Mouse (Mus musculus) MEL (cell line): Measurements from ENCODE around the gene Rrp36. TPM values are rescaled to one million over a fixed set of nuclear protein-coding genes. Genes with fewer than 3 reads are reported as not detected.

ENCODE experiments used
- DNase-seq: peaks from one replicate; pipeline ENCODE4 v3.0.0; 2011; ENCODE audit warnings: low read depth, low spot score
- H3K27ac ChIP-seq: 2 replicates; pipeline ENCODE4 v1.5.1; 2012; ENCODE audit warnings: low read depth, mild to moderate bottlenecking, control low read depth, low read length, moderate library complexity; ENCODE audit not compliant: control insufficient read depth
- H3K27me3 ChIP-seq, 2 experiments: fragments of 150-350 bp in 1 of 2; sonication (generic) in 1 of 2; 2 replicates each; pipeline ENCODE4 v1.6.1; 2012; ENCODE audit warnings: low read length in 2 of 2, mild to moderate bottlenecking in 2 of 2, improper control_type of control experiment in 1 of 2, moderate library complexity in 1 of 2; ENCODE audit not compliant: insufficient read depth in 2 of 2, control insufficient read depth in 1 of 2
- H3K36me3 ChIP-seq, 2 experiments: 2 replicates each; pipeline ENCODE4 v1.6.1; 2012 to 2014; ENCODE audit warnings: low read length in 2 of 2, improper control_type of control experiment in 1 of 2, inconsistent platforms in 1 of 2, mild to moderate bottlenecking in 1 of 2; ENCODE audit not compliant: insufficient read depth in 2 of 2, control insufficient read depth in 1 of 2
- H3K4me1 ChIP-seq, 2 experiments: fragments of 150-350 bp in 1 of 2; sonication (generic) in 1 of 2; 2 replicates each; pipeline ENCODE4 v1.6.1; 2012; ENCODE audit warnings: low read length in 2 of 2, improper control_type of control experiment in 1 of 2, mild to moderate bottlenecking in 1 of 2; ENCODE audit not compliant: insufficient read depth in 2 of 2, control insufficient read depth in 1 of 2
- H3K4me3 ChIP-seq, 2 experiments: fragments of 150-350 bp in 1 of 2; sonication (generic) in 1 of 2; 2 replicates each; pipeline ENCODE4 v1.5.1; 2012; ENCODE audit warnings: low read depth in 2 of 2, low read length in 2 of 2, mild to moderate bottlenecking in 2 of 2, moderate library complexity in 2 of 2, control low read depth in 1 of 2, improper control_type of control experiment in 1 of 2; ENCODE audit not compliant: control insufficient read depth in 1 of 2, insufficient read depth in 1 of 2
- H3K79me2 ChIP-seq: 2 replicates; pipeline ENCODE4 v1.6.1; 2012; ENCODE audit warnings: mild to moderate bottlenecking, low read length, moderate library complexity; ENCODE audit not compliant: control insufficient read depth, poor library complexity, insufficient read depth
- H3K9ac ChIP-seq: 2 replicates; pipeline ENCODE4 v1.6.1; 2012; ENCODE audit warnings: low read depth, mild to moderate bottlenecking, control low read depth, low read length, moderate library complexity; ENCODE audit not compliant: control insufficient read depth, poor library complexity, severe bottlenecking
- H3K9me3 ChIP-seq: fragments of 150-350 bp; sonication (generic); replicated peaks from 2 replicates; pipeline ENCODE4 v1.6.1; 2012; ENCODE audit warnings: mild to moderate bottlenecking, low read length, improper control_type of control experiment, moderate library complexity; ENCODE audit not compliant: insufficient read depth
- CHD1 ChIP-seq: IDR thresholded peaks from 2 replicates; pipeline ENCODE4 v1.6.1; 2012; ENCODE audit warnings: low read depth, mild to moderate bottlenecking, inconsistent platforms, low read length, improper control_type of control experiment
- GABPA ChIP-seq: IDR thresholded peaks from 2 replicates; pipeline ENCODE4 v1.6.1; 2012; ENCODE audit warnings: low read depth, mild to moderate bottlenecking, inconsistent platforms, low read length, improper control_type of control experiment, moderate library complexity
- JUND ChIP-seq: IDR thresholded peaks from 2 replicates; pipeline ENCODE4 v1.6.1; 2011; ENCODE audit warnings: low read depth, mild to moderate bottlenecking, improper control_type of control experiment, low read length
- MAX ChIP-seq: IDR thresholded peaks from 2 replicates; pipeline ENCODE4 v1.6.1; 2011; ENCODE audit warnings: low read length, improper control_type of control experiment
- NRF1 ChIP-seq: IDR thresholded peaks from 2 replicates; pipeline ENCODE4 v1.6.1; 2014; ENCODE audit warnings: low read depth, mild to moderate bottlenecking, inconsistent platforms, low read length, improper control_type of control experiment, moderate library complexity; ENCODE audit not compliant: poor library complexity, insufficient read depth, severe bottlenecking
- POLR2A ChIP-seq, 2 experiments: IDR thresholded peaks; 2 replicates each; pipeline ENCODE4 v1.6.1; 2011 to 2012; ENCODE audit warnings: low read length in 2 of 2, mild to moderate bottlenecking in 2 of 2, control low read depth in 1 of 2, improper control_type of control experiment in 1 of 2, low read depth in 1 of 2, moderate library complexity in 1 of 2; ENCODE audit not compliant: control insufficient read depth in 1 of 2, insufficient read depth in 1 of 2, poor library complexity in 1 of 2
- POLR2AphosphoS5 ChIP-seq: IDR thresholded peaks from 2 replicates; pipeline ENCODE4 v1.6.1; 2012; ENCODE audit warnings: low read depth, borderline replicate concordance, mild to moderate bottlenecking, inconsistent platforms, low read length, moderate library complexity, mixed read lengths
- SIN3A ChIP-seq: IDR thresholded peaks from 2 replicates; pipeline ENCODE4 v1.6.1; 2012; ENCODE audit warnings: low read length, improper control_type of control experiment, inconsistent platforms
- TAL1 ChIP-seq: IDR thresholded peaks from 2 replicates; pipeline ENCODE4 v1.6.1; 2012; ENCODE audit warnings: mild to moderate bottlenecking, inconsistent platforms, low read length, moderate library complexity, mixed read lengths
- TBP ChIP-seq: IDR thresholded peaks from 2 replicates; pipeline ENCODE4 v1.8.0; 2011; ENCODE audit warnings: low read depth, low read length, improper control_type of control experiment
- TCF12 ChIP-seq: IDR thresholded peaks from 2 replicates; pipeline ENCODE4 v1.6.1; 2014; ENCODE audit warnings: low read depth, mild to moderate bottlenecking, inconsistent platforms, low read length, improper control_type of control experiment, moderate library complexity
- ZC3H11A ChIP-seq: IDR thresholded peaks from 2 replicates; pipeline ENCODE4 v1.6.1; 2012; ENCODE audit warnings: low read depth, mild to moderate bottlenecking, inconsistent platforms, low read length, improper control_type of control experiment
- polyA plus RNA-seq, 2 experiments: library from polyadenylated mRNA; stranded (reverse) in 1 of 2; unstranded in 1 of 2; fragments of >175 nt in 1 of 2; fragments of >200 nt in 1 of 2; gene quantifications; 2 replicates each; pipeline versions ENCODE4 v1.2.1 to v1.2.4; 2012; ENCODE audit warnings: low replicate concordance in 2 of 2, low read depth in 1 of 2; ENCODE audit not compliant: insufficient read length in 2 of 2, insufficient read depth in 1 of 2, missing spikeins in 1 of 2
- total RNA-seq: library from RNA; depleted of rRNA; stranded (reverse); fragments of 300-350 nt; gene quantifications from 2 replicates; pipeline ENCODE4 v1.2.3, GENCODE M21; 2012

Gene Rrp36
- total and polyA plus RNA-seq, 3 experiments: 51.2 to 55.3 TPM; not detected in 1

- Histone ChIP-seq H3K36me3 (no peaks in the 10 kb centered on the region), H3K9ac (no peak within 1 kb of the TSS), H3K4me1 (no peaks in the 10 kb centered on the region), H3K27me3 (no peaks in the 10 kb centered on the region), H3K79me2 (no peaks in the 10 kb centered on the region), H3K4me3 (no peak within 1 kb of the TSS), H3K27ac (no peak within 1 kb of the TSS), H3K9me3 (no peaks in the 10 kb centered on the region)
- no peak for DNase-seq
- TF ChIP-seq TBP (no peak), ZC3H11A (no peak), GABPA (no peak), SIN3A (no peak)
These were observed 45.1 kb downstream of the Rrp36 start, which contains the start of gene Ptk7 for GRCm38 (mm10) chr17:46628791-46629684. TSS of gene Ptk7 (minus strand) at chr17:46629504.

DNA sequence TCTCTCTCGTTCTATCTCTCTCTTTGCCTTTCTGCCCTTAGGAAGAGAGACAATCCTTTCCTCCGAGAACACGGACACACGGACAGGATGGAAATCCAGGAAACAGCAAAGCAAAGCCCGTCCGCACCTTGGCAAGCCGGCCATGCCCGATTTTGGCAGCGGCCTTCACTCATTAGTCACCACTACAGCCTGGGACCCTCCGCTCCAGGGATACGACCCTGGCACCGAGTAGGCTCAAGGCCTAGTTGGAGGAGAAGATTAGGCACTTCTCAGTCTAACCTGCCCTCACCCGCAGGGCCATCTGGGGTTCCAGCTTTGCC is 45.7 kb downstream of the Rrp36 start:
- Histone ChIP-seq H3K9me3 (no peaks in the 10 kb centered on the region), H3K27ac (no peak overlapping the region), H3K4me3 (no peak overlapping the region), H3K36me3 (no peaks in the 10 kb centered on the region), H3K79me2 (no peaks in the 10 kb centered on the region), H3K4me1 (no peaks in the 10 kb centered on the region), H3K27me3 (0 out of 4 replicates have a peak, but pooled peaks cover 0 to 2% of the 10 kb centered on the region in 2 experiments), H3K9ac (no peak overlapping the region)
- TF ChIP-seq ZC3H11A (no peak), POLR2AphosphoS5 (no peak), CHD1 (no peak), MAX (no peak), JUND (no peak), TCF12 (no peak), TAL1 (no peak), NRF1 (no peak)
- no peak for DNase-seq

DNA sequence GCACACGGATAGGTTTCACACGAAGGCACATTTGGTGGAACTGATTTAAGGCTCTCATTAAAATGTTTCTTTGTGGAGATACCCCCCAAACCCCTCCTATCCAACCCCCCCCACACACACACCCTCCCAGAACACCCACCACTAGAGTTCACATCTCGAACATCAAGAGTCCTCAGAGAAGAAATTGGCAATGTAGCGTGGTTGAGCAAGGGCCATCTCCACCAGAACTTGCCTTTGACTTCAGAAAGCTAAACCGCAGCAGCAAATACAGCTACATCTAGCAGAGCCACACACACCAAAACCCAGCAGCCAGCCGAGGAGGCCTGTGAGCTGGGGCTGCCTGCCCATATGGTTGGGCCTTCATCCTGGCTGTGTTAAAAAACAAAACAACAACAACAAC is 46.7 kb downstream of the Rrp36 start:
- no peak for TF ChIP-seq POLR2A (IDR thresholded peaks at IDR 0.05; ENCODE audit: control insufficient read depth in 1 of 2, insufficient read depth in 1 of 2, low read depth in 1 of 2, low read length in 2 of 2, poor library complexity in 1 of 2)
- no peaks in the 10 kb centered on the region for H3K4me1 ChIP-seq
- H3K4me3 ChIP-seq: no peak overlapping the region

More for the DNA sequence above, 46.7 kb downstream of the Rrp36 start:
- H3K36me3 ChIP-seq: no peaks in the 10 kb centered on the region
- H3K27ac ChIP-seq: no peak overlapping the region
- no peaks in the 10 kb centered on the region for H3K9me3 ChIP-seq
- no peak for DNase-seq
- H3K9ac ChIP-seq: no peak overlapping the region
- H3K27me3 ChIP-seq: peaks cover 0 to 2% of the 10 kb centered on the region in 2 experiments; a peak in 1 of 4 replicates
- no peaks in the 10 kb centered on the region for H3K79me2 ChIP-seq
